Comparison of ENCODE assay signal across 11 mouse cellular contexts in the genomic region with DNA sequence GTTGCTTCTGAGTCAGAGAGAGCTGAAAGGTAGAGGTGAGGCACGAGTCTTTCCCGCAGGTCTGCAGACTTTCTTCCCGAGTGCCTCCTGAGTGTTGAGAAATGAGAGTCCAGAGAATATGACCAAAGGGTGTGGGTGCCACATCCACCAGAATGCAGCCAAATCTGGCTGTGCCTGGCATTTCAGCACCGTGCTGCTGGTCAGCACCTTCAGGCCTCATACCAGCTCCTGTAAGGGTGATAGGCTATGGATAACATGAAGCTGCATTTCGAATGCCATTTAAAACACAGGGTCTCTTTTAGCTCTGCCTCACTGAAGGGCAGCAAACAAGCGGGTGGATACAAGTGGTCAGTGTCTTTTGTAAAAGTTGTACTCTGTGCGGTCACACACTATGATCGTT. TPM values are rescaled to one million over a fixed set of nuclear protein-coding genes. Genes with fewer than 3 reads are reported as not detected.
A peak's percentile ranks its signal among the peaks of the same experiment; 100 is the strongest.
DNase-seq lines count a peak whose midpoint lies in the region; ATAC-seq and TF ChIP-seq lines count a peak whose summit lies in the region.
"Had no signal": no experiment of that assay in that cellular context is flagged by ENCODE, and none has a peak within 500 bp of the region (broad histone marks: within the 10 kb centered on the region; RNA-seq: fewer than 3 reads in every experiment).

No protein-coding gene starts in this region.

- no peak overlapping the region for H3K4me3 ChIP-seq in hindbrain, embryonic 10.5 days
- no peak overlapping the region for H3K4me3 ChIP-seq in hindbrain, embryonic 14.5 days (replicated peaks; ENCODE audit: low read length)
- H3K4me3 ChIP-seq in embryonic facial prominence, embryonic 15.5 days (replicated peaks): no peak overlapping the region
- H3K4me3 ChIP-seq in cerebellum, adult 2 months (replicated peaks; ENCODE audit: insufficient read depth, low read depth, low read length): no peak overlapping the region
- no peak overlapping the region for H3K4me3 ChIP-seq in thymus, adult 2 months (ENCODE audit: control insufficient read depth, insufficient read depth, low read length)
- H3K4me3 ChIP-seq: liver, embryonic 13.5 days; midbrain, embryonic 12.5 days had no signal

- H3K9me3 ChIP-seq in hindbrain, embryonic 10.5 days: no peaks in the 10 kb centered on the region
- H3K9me3 ChIP-seq in hindbrain, embryonic 14.5 days (ENCODE audit: control insufficient read depth, low read length): no peaks in the 10 kb centered on the region
- no peaks in the 10 kb centered on the region for H3K9me3 ChIP-seq in embryonic facial prominence, embryonic 15.5 days (replicated peaks)
- H3K9me3 ChIP-seq: liver, embryonic 13.5 days; midbrain, embryonic 12.5 days had no signal

- no peak for TF ChIP-seq POLR2A in cerebellum, adult 2 months (IDR thresholded peaks at IDR 0.05; ENCODE audit: borderline replicate concordance, insufficient read depth, low read length)
- TF ChIP-seq POLR2A in thymus, adult 2 months (IDR thresholded peaks at IDR 0.05; ENCODE audit: control insufficient read depth, extremely low read depth, insufficient read depth, low read length, poor library complexity): no peak

- no peaks in the 10 kb centered on the region for H3K36me3 ChIP-seq in hindbrain, embryonic 10.5 days
- H3K36me3 ChIP-seq in hindbrain, embryonic 14.5 days (replicated peaks; ENCODE audit: control insufficient read depth, insufficient read depth): no peaks in the 10 kb centered on the region
- H3K36me3 ChIP-seq in embryonic facial prominence, embryonic 15.5 days: no peaks in the 10 kb centered on the region
- H3K36me3 ChIP-seq in thymus, adult 2 months (ENCODE audit: control insufficient read depth, insufficient read depth, low read length): no peaks in the 10 kb centered on the region
- H3K36me3 ChIP-seq: liver, embryonic 13.5 days; midbrain, embryonic 12.5 days had no signal

- H3K4me1 ChIP-seq in hindbrain, embryonic 10.5 days (replicated peaks): no peaks in the 10 kb centered on the region
- H3K4me1 ChIP-seq in hindbrain, embryonic 14.5 days (replicated peaks; ENCODE audit: control insufficient read depth, insufficient read depth, low read length): peaks cover 25% of the 10 kb centered on the region
- no peaks in the 10 kb centered on the region for H3K4me1 ChIP-seq in embryonic facial prominence, embryonic 15.5 days
- H3K4me1 ChIP-seq in cerebellum, adult 2 months (ENCODE audit: control insufficient read depth, insufficient read depth, low read length): no peaks in the 10 kb centered on the region
- no peaks in the 10 kb centered on the region for H3K4me1 ChIP-seq in thymus, adult 2 months (replicated peaks; ENCODE audit: control insufficient read depth, insufficient read depth, low read length)
- H3K4me1 ChIP-seq: liver, embryonic 13.5 days had no signal

- 78% methylated on average over 8 of the region's 8 CpGs for WGBS in hindbrain, embryonic 10.5 days
- WGBS in hindbrain, embryonic 14.5 days: 72% methylated on average over 8 of the region's 8 CpGs
- WGBS in embryonic facial prominence, embryonic 15.5 days: 65% methylated on average over 8 of the region's 8 CpGs
- WGBS in cerebellum, adult 2 months: 83% methylated on average over 8 of the region's 8 CpGs
- 79% methylated on average over 8 of the region's 8 CpGs for WGBS in thymus, adult 2 months

- H3K9ac ChIP-seq in hindbrain, embryonic 14.5 days: no peak overlapping the region
- no peak overlapping the region for H3K9ac ChIP-seq in embryonic facial prominence, embryonic 15.5 days
- H3K9ac ChIP-seq: liver, embryonic 13.5 days; midbrain, embryonic 12.5 days had no signal

- no peak for TF ChIP-seq CTCF in cerebellum, adult 2 months (IDR thresholded peaks at IDR 0.05; ENCODE audit: borderline replicate concordance, insufficient read depth, low read depth, low read length)
- TF ChIP-seq CTCF in thymus, adult 2 months (IDR thresholded peaks at IDR 0.05; ENCODE audit: borderline replicate concordance, control insufficient read depth, extremely low read depth, insufficient read depth, low read length, poor library complexity): no peak

- no peak overlapping the region for H3K27ac ChIP-seq in hindbrain, embryonic 10.5 days
- H3K27ac ChIP-seq in hindbrain, embryonic 14.5 days: no peak overlapping the region
- no peak overlapping the region for H3K27ac ChIP-seq in embryonic facial prominence, embryonic 15.5 days (replicated peaks)
- no peak overlapping the region for H3K27ac ChIP-seq in cerebellum, adult 2 months (ENCODE audit: insufficient read depth, low read length)
- H3K27ac ChIP-seq in thymus, adult 2 months (ENCODE audit: control insufficient read depth, insufficient read depth, low read length): no peak overlapping the region
- H3K27ac ChIP-seq: liver, embryonic 13.5 days; midbrain, embryonic 12.5 days had no signal

- H3K27me3 ChIP-seq in hindbrain, embryonic 10.5 days (ENCODE audit: insufficient read depth, poor library complexity, severe bottlenecking): no peaks in the 10 kb centered on the region
- no peaks in the 10 kb centered on the region for H3K27me3 ChIP-seq in hindbrain, embryonic 14.5 days (ENCODE audit: control insufficient read depth, insufficient read depth, low read length)
- no peaks in the 10 kb centered on the region for H3K27me3 ChIP-seq in embryonic facial prominence, embryonic 15.5 days
- H3K27me3 ChIP-seq in cerebellum, adult 2 months (ENCODE audit: control insufficient read depth, insufficient read depth, low read length): no peaks in the 10 kb centered on the region
- H3K27me3 ChIP-seq in thymus, adult 2 months (ENCODE audit: control insufficient read depth, insufficient read depth, low read length): no peaks in the 10 kb centered on the region
- H3K27me3 ChIP-seq: liver, embryonic 13.5 days had no signal

- no peak for ATAC-seq in hindbrain, embryonic 14.5 days (ENCODE audit: low FRiP score)
- 0 out of 2 replicates have a peak, but pooled peaks have one; percentile 47 for ATAC-seq in embryonic facial prominence, embryonic 15.5 days (ENCODE audit: insufficient number of reproducible peaks, low FRiP score, low TSS enrichment, low read depth)

- no peak overlapping the region; the same call in 1 of the 2 replicates for H3K4me2 ChIP-seq in hindbrain, embryonic 14.5 days (replicated peaks)
- H3K4me2 ChIP-seq in embryonic facial prominence, embryonic 15.5 days (replicated peaks): no peak overlapping the region
- H3K4me2 ChIP-seq: liver, embryonic 13.5 days; midbrain, embryonic 12.5 days had no signal

- DNase-seq in hindbrain, embryonic 10.5 days (ENCODE audit: low spot score): peak; percentile 30
- DNase-seq in hindbrain, embryonic 14.5 days (ENCODE audit: low spot score): no peak
- peak; percentile 7 for DNase-seq in ovary, postnatal 36 days (ENCODE audit: low spot score)
- DNase-seq in ovary, postnatal 10 days (ENCODE audit: low spot score): no peak
- DNase-seq in retina, postnatal 1 day: peak; percentile 35
- DNase-seq in cerebellum, adult 2 months: no peak
- no peak for DNase-seq in thymus, adult 2 months
- DNase-seq: liver, embryonic 13.5 days; right cerebral cortex, postnatal 14 days had no signal

RNA-seq across cellular contexts. Expression of gene Lmo3, which starts 1.5 kb away (rescaled TPM):
- polyA plus RNA-seq in hindbrain, embryonic 10.5 days (2016; fragmentation: Nextera tagmentation; extraction: Ambion mirVana): 8.6 and 11.5 TPM in 2 replicates
- 69.3 and 86.5 TPM in 2 replicates for polyA plus RNA-seq in hindbrain, embryonic 14.5 days (2014; fragmentation: Nextera tagmentation; extraction: Ambion mirVana)
- polyA plus RNA-seq in embryonic facial prominence, embryonic 15.5 days (2015; fragmentation: Nextera tagmentation; extraction: Ambion mirVana): 2.5 and 2.8 TPM in 2 replicates
- 7.2 and 8.7 TPM in 2 replicates for polyA plus RNA-seq in cerebellum, adult 2 months (2012; rRNA removed)
- not detected in 2 replicates for polyA plus RNA-seq in thymus, adult 2 months (2012; rRNA removed)

Comparison
In these comparisons a context has a peak if more than half of its experiments do, and no peak if none do; other contexts are left out.
1. DNase-seq: peak in hindbrain, embryonic 10.5 days (single experiment), ovary, postnatal 36 days (single experiment) and retina, postnatal 1 day (single experiment); none in hindbrain, embryonic 14.5 days (single experiment), ovary, postnatal 10 days (single experiment), cerebellum, adult 2 months (0 of 2) and thymus, adult 2 months (single experiment).